Mouse (Mus musculus): ENCODE data around the gene Hsf2.

DNA sequence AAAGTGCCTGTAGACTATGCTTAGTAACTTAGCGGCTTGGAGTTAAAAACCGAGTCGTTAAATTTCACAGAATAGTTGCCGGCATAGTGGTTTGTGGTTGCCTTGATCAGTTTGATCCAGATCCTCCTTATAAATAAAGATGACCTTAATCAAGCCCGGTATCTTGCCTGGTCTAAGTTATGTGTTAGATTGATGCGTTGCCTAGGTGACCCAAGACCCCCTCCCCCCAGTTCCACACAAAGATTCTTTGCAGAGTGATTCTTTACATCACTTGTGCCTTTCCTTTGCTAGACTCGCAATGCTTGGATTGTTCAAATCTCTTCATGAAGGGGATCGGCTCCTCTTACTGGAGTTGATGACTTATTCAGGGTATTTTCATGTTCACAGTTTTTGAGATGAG lies 1.0 kb downstream of the Hsf2 start:
- TF ChIP-seq CTCF (IDR thresholded peaks at IDR 0.05; ENCODE audit: low read depth, low read length): no peak
- no peak for TF ChIP-seq POLR2A (IDR thresholded peaks at IDR 0.05; ENCODE audit: extremely low read depth, insufficient read depth, low read length)
